Mouse (Mus musculus) limb, embryonic 14.5 days (tissue): Measurements from ENCODE around the gene Lsm14a. TPM values are rescaled to one million over a fixed set of nuclear protein-coding genes. Genes with fewer than 3 reads are reported as not detected.

ENCODE experiments used
- ATAC-seq: fragments of 200-750 bp; cut with Nextera tagmentation; 2 replicates; pipeline ENCODE4 v1.8.0; 2017; ENCODE audit warnings: low read depth, moderate number of reproducible peaks, moderate TSS enrichment; ENCODE audit not compliant: low FRiP score
- DNase-seq: peaks from one replicate; pipeline ENCODE4 v3.0.0-alpha.2; 2015; ENCODE audit warnings: low spot score
- H3K27ac ChIP-seq: fragments of 300-500 bp; sonication (generic); replicated peaks from 2 replicates; pipeline ENCODE4 v1.5.1; 2014; ENCODE audit warnings: low read depth, mild to moderate bottlenecking, low read length, moderate library complexity, mixed read lengths
- H3K27me3 ChIP-seq: fragments of 300-500 bp; sonication (generic); 2 replicates; pipeline ENCODE4 v1.6.1; 2014; ENCODE audit warnings: low read length, mixed read lengths; ENCODE audit not compliant: control insufficient read depth, insufficient read depth
- H3K36me3 ChIP-seq: fragments of 300-500 bp; sonication (generic); 2 replicates; pipeline ENCODE4 v1.6.1; 2014; ENCODE audit warnings: mild to moderate bottlenecking, low read length, moderate library complexity, mixed read lengths; ENCODE audit not compliant: control insufficient read depth, insufficient read depth
- H3K4me1 ChIP-seq: fragments of 300-500 bp; sonication (generic); 2 replicates; pipeline ENCODE4 v1.6.1; 2014; ENCODE audit warnings: antibody characterized with exemption, low read length, mixed read lengths; ENCODE audit not compliant: control insufficient read depth, insufficient read depth
- H3K4me2 ChIP-seq: fragments of 300-500 bp; sonication (generic); replicated peaks from 2 replicates; pipeline ENCODE4 v1.6.1; 2014; ENCODE audit warnings: low read depth, mild to moderate bottlenecking, low read length, moderate library complexity; ENCODE audit not compliant: severe bottlenecking
- H3K4me3 ChIP-seq: fragments of 300-500 bp; sonication (generic); replicated peaks from 2 replicates; pipeline ENCODE4 v1.5.1; 2014; ENCODE audit warnings: low read length
- H3K9ac ChIP-seq: fragments of 300-500 bp; sonication (generic); 2 replicates; pipeline ENCODE4 v1.6.1; 2014; ENCODE audit warnings: mild to moderate bottlenecking, low read depth, low read length, moderate library complexity; ENCODE audit not compliant: severe bottlenecking
- H3K9me3 ChIP-seq: fragments of 300-500 bp; sonication (generic); 2 replicates; pipeline ENCODE4 v1.6.1; 2016; ENCODE audit warnings: low read length; ENCODE audit not compliant: control insufficient read depth
- POLR2A ChIP-seq: fragments of 200-500 bp; IDR thresholded peaks from 2 replicates; pipeline ENCODE4 v1.8.0; 2012; ENCODE audit warnings: inconsistent platforms, mild to moderate bottlenecking, moderate library complexity, borderline replicate concordance; ENCODE audit not compliant: insufficient read depth, insufficient read length; ENCODE audit errors: extremely low read depth
- WGBS: fragments of 180-500 bp; shearing (Covaris S2); extraction: QIAGEN DNeasy Blood & Tissue Kit; methylation state at CpG from one replicate; pipeline ENCODE4 v1.1.7; 2014; 5-methylcytosine and 5-hydroxymethylcytosine counted together
- polyA plus RNA-seq, 2 experiments: library from polyadenylated mRNA; depleted of rRNA in 1 of 2; stranded (reverse) in 1 of 2; unstranded in 1 of 2; fragments of >200 nt; fragmentation: Nextera tagmentation in 1 of 2; extraction: Ambion mirVana in 1 of 2; gene quantifications; 2 replicates each; pipeline versions ENCODE4 v1.2.1 to v1.2.3; 2012 to 2014

Gene Lsm14a
- polyA plus RNA-seq, 2 experiments = 65.8 to 87.0 TPM

DNA sequence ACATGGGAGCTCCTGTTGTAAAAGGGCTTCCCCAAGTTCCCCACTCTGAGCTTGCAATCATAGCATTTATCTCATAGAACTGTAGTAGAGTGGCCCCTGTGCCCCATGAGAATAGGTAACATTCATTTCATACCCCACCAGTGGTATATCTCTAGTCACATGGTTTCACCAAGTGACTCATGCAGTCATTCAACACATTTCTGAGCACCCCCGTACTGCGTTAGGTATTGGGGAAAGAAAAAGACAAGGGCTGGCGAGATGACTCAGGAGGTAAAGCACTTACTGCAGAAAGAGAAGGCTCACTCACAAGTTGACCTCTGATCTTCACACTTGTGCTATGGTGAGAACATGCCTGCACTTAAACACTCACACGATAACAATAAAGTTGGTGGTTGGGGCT, 71.2 kb downstream of the Lsm14a start:
- no peak overlapping the region for H3K4me2 ChIP-seq
- H3K27ac ChIP-seq = no peak overlapping the region
- H3K9me3 ChIP-seq = no peaks in the 10 kb centered on the region
- 0 out of 2 replicates have a peak, but pooled peaks cover 3% of the 10 kb centered on the region for H3K4me1 ChIP-seq
- no peak overlapping the region for H3K9ac ChIP-seq
- 89% methylated on average over 4 of the region's 4 CpGs for WGBS
- H3K36me3 ChIP-seq = no peaks in the 10 kb centered on the region
- no peak overlapping the region for H3K4me3 ChIP-seq
- DNase-seq (no peak), ATAC-seq (no peak)
- TF ChIP-seq POLR2A = no peak
- H3K27me3 ChIP-seq = no peaks in the 10 kb centered on the region

DNA sequence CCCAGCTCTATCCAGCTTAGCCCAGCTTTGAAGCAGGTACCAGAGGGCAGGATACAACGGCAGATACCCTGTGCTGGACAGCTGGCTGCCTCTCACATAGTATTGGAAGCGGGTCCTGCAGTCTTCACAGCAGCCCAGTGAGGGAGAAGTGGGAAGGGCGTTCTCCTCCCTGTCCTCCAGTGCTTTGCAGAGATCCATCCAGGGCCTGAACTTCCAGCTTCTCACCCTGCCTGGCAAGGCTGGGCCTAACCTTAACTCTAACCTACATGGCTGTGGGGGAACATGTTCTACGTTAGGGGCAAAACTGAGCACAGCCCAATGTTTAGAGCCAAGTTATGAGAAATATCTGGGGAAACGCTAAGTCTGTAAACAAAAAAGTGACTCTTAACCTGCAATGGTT, 72.0 kb downstream of the Lsm14a start:
- H3K9ac ChIP-seq = no peak overlapping the region
- H3K4me1 ChIP-seq = 0 out of 2 replicates have a peak, but pooled peaks cover 3% of the 10 kb centered on the region
- H3K4me3 ChIP-seq = no peak overlapping the region
- ATAC-seq (no peak), DNase-seq (no peak)
- WGBS = 82% methylated on average over 5 of the region's 5 CpGs
- H3K27me3 ChIP-seq = no peaks in the 10 kb centered on the region
- H3K9me3 ChIP-seq = no peaks in the 10 kb centered on the region
- no peaks in the 10 kb centered on the region for H3K36me3 ChIP-seq
- no peak for TF ChIP-seq POLR2A
- H3K4me2 ChIP-seq = no peak overlapping the region
- H3K27ac ChIP-seq = no peak overlapping the region

DNA sequence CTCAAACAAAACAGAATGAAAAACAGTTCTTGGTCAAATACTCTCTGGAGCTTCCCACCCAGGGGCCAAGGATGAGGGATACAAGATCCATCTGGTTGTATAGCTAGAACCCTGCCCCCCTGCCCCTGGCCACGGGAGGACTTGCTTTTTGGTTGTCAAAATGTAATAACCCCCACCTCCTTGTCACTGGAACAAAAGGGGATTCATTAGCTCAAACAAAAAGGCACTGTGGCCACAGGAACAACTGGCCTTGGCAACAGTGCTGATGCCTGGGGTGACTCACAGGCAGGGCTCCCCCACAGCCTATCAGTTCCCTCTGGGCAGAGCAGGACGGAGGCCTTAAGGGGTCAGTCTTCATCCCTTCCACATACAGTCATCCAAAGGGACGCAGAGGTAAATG, 73.2 kb downstream of the Lsm14a start:
- DNase-seq (peak; percentile 12), ATAC-seq (no peak)
- H3K27ac ChIP-seq = no peak overlapping the region
- no peaks in the 10 kb centered on the region for H3K27me3 ChIP-seq
- WGBS = 39% methylated on average over 3 of the region's 3 CpGs
- 0 out of 2 replicates have a peak, but pooled peaks cover 3% of the 10 kb centered on the region for H3K4me1 ChIP-seq
- H3K4me3 ChIP-seq = no peak overlapping the region
- no peak overlapping the region for H3K9ac ChIP-seq
- H3K9me3 ChIP-seq = no peaks in the 10 kb centered on the region
- no peak for TF ChIP-seq POLR2A
- no peak overlapping the region for H3K4me2 ChIP-seq
- no peaks in the 10 kb centered on the region for H3K36me3 ChIP-seq

DNA sequence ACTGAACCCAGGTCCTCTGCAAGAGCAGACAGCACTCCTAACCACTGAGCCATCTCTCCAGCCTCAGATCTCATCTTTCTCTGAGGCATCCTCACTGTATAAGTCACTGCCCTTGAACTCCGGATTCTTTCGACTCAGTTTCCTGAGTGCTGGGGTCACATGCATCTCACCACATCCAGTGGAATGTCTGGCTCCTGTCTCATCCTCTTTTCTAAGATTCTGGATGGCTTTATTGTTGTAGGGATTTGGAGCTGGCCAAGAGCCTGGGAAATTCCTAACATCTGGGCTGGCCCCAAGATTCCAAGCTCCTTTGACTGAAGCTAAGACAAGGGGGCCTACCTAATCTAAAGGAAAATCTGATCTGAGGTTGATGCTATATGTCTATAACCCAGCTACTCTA, 74.0 kb downstream of the Lsm14a start:
- Histone ChIP-seq H3K4me1 (0 out of 2 replicates have a peak, but pooled peaks cover 3% of the 10 kb centered on the region), H3K27ac (no peak overlapping the region), H3K27me3 (no peaks in the 10 kb centered on the region), H3K4me3 (no peak overlapping the region), H3K9me3 (no peaks in the 10 kb centered on the region), H3K9ac (no peak overlapping the region), H3K4me2 (no peak overlapping the region), H3K36me3 (no peaks in the 10 kb centered on the region)
- ATAC-seq = no peak
- no peak for TF ChIP-seq POLR2A
- 66% methylated on average over 2 of the region's 2 CpGs for WGBS
- DNase-seq = peak; percentile 55

DNA sequence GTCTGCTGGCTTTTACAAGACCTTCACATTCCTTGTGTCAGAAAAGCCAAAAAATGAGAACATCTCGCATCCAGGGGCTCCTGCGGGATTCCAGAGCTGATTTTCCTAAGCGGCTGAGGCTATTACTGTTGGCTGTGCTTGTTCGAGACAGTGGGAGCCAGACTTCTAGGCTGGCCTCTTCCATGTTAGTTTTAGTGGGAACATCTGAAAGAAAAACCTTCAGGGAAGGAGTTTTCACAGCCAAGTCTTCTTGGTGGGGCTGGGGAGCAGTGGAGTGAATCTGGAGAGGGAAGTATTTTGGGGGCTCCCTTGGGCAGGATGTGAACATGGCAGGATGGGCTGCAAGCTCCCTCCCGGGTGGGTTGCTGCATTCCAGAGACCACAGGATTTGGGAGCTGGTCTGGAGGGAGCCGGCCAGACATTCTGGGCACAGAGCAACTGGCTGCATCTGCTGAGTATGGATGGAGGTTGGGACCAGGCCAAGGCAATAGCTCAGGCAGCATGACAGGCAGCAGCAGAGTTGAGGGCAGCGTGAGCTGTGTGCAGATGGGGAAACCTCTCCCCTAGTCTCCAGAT, 75.1 kb downstream of the Lsm14a start:
- ATAC-seq (peak; percentile 27; the same call in 1 of the 2 replicates), DNase-seq (peak; percentile 72)
- Histone ChIP-seq H3K27ac (peak overlapping the region; percentile 61), H3K27me3 (no peaks in the 10 kb centered on the region), H3K9ac (no peak overlapping the region), H3K4me2 (no peak overlapping the region), H3K4me3 (no peak overlapping the region), H3K36me3 (no peaks in the 10 kb centered on the region), H3K9me3 (no peaks in the 10 kb centered on the region), H3K4me1 (0 out of 2 replicates have a peak, but pooled peaks cover 3% of the 10 kb centered on the region)
- WGBS = 37% methylated on average over 7 of the region's 7 CpGs
- no peak for TF ChIP-seq POLR2A
